Mouse (Mus musculus) frontal cortex, postnatal 10 days (tissue): ENCODE measurements around the gene Nde1.
"Not testable (repeated sequence)": the region's sequence is repeated elsewhere in the genome, so short reads cannot be mapped to it uniquely, and the experiment has no call there.

Experiments used
- DNase-seq, 2 experiments: peaks; one replicate each; pipeline ENCODE4 v3.0.0; 2022; ENCODE audit warnings: low spot score in 2 of 2, mixed read lengths in 1 of 2

Gene Nde1

DNA sequence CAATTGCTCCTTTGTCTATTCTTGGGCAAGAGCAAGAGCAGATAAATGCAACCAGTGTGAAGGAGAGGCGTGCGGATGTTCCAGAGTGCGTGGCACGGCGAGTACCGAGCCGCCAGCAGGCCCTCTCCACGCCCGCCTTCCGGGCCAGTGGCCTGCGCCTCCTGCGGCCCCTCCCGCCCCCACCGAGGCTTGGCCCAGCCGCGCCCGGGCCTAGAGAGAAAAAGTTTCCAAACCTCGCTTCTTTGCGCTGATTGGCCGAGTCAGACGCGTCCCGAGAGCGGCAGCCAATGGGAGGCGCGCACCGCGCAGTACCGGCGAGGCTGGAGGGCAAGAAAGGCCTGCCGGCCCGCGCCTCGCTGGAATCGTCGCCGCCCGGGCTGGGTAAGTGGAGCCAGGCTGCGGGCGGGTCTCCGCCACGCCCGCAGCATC, at the start of gene Nde1, which contains the start of gene Marf1:
Nde1 (plus strand) TSS at position 288 of the 429 bp plus-strand sequence.
Marf1 (minus strand) TSS at position 364 of the 429 bp plus-strand sequence.
- peak; percentile 55 to 80 for DNase-seq

DNA sequence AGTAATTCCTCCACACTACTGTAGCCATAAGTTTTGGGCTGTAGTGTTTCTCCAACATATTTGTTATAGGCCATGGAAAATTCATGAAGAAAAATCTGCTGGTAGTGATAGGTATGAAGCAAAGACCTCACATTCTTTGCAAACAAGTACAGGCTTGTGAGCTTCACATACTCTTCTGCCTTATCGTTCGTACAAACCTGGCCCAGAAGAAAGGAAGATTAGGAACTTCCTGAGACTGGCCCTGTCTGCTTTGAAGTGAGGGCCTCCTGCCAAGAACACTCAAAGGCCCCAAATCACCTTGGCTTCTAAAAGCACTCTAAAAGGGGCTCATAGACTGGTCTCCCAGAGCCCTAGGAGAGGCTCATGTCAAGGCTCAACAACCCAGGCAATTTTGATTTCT, 45.8 kb upstream of the Nde1 start:
- DNase-seq = no peak

DNA sequence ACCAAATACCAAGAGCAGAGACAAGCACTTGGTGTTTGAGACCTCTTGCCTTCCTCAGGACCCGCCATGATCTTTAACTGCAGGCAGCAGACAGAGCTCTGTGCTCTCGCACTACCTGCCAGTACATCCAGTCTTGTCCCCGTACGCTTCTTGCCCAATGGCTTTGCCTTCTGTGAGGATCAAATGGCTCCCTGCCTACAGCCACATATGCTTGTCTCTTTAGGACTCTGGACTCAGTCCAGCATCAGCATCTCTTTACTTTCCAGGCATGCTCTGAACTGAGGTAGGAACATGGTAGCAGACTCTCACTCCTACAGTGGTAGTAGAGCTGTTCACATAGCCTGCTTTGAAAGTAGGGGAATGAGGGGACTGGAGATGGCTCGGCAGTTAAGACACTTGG, 42.1 kb upstream of the Nde1 start:
- DNase-seq = no peak

DNA sequence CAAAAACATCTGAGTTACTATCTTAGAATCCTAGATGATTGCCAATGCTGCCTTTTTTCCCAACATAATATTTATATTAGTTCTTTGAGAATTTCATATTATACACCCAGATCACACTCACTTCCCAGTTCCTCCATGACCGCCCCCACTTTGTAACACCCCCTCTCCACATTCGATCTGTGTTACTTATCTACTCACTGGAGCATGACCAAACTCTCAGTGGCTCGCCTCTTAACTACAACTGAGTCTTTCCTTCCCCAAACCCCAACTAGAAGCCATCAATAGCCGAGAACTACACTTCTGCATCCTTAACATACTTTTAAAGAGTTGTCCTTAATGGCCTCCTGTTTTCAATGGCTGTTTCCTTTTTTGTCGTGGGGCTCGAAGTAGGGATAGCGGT, 41.5 kb upstream of the Nde1 start:
- no peak for DNase-seq

DNA sequence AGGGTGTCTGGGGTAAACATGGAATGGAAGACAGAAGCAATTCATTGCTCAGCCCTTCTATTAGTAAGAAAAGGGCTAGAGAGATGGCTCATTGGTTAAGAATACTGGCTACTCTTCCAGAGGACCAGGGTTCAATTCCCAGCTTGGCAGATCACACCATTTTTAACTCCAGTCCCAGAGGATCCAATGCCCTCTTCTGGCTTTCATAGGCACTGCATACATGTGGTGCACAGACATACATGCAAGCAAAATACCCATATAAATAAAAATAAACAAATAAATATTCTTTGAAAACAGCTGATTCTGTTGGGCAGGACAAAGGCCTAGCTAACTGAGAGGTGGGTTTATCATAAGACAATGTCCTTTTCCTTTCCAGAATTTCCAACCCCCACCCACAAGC, 40.5 kb upstream of the Nde1 start:
- no peak for DNase-seq

DNA sequence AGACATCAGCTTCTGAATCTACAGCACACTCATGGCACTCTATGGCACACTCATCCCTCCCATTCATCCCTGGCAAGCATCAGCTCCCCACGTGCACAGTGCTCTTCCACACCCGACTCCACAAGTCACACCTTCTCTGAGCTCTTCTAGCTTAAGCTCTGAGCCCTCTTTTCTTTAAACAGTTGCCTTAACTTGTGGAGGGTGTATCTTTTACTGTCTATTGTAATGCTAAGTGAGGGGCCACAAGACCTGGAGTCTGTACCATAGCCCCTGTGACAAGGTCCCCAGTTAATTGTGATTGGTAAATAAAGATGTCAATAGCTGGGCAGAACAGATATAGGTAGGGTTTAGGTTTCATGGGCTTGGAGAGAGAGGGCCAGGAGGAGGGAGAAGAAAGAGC, 39.2 kb upstream of the Nde1 start:
- DNase-seq = no peak

DNA sequence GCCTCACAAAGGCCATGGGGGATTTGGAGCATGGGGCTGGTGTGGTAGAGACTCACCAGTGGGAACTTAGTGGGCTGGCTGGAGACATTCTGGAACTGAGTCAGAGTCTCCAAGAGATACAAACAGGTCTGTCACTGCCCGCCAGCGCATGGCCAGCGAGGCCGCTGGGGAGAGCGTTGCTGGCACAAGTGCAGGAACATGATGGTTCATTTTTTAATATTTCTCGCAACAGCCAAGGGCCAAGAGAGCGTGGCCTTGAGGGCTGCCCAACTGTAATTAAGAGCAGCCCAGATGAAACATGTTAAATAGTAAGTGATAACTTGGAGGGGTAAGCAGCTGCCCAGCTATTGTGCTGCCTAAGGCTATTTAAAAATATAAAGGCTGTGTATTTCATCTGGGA, 38.4 kb upstream of the Nde1 start:
- no peak for DNase-seq

DNA sequence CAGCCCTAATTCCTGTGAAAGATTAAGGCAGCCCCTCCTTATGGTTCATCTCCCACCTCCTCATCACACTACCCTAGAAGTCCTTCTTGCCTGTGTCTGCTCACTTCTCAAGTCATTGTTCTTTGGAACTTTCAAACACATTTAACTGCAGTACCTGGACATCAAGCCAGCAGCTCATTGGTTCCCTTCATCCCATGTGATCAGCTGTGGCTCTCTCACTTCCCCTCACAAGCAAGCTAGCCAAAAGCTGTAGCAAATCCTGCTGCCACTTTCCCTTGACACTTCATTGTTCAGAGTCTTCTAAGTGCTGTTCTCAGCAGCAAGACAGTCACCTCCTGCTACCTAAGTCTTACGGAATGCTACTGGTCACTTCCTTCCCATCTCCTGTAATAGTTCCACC, 37.8 kb upstream of the Nde1 start:
- DNase-seq = no peak

DNA sequence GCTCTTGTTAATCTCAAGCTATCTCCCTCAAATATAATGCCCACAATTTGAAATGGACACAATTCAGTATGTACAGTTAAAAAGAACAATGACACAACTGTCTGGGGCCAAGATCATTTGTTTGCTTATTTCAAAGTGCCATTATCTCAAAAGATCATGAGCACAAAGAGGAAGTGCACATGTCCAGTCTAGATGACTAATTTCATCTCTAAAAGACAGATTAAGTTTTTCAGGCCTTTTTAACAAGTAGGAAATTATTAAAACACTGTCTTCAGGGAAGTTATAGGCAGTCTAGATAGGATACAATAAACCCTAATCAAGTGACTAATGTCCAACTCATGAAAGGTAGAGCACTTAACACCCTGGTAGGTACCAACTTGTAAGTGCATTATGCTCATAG, 34.1 kb upstream of the Nde1 start:
- DNase-seq = no peak

DNA sequence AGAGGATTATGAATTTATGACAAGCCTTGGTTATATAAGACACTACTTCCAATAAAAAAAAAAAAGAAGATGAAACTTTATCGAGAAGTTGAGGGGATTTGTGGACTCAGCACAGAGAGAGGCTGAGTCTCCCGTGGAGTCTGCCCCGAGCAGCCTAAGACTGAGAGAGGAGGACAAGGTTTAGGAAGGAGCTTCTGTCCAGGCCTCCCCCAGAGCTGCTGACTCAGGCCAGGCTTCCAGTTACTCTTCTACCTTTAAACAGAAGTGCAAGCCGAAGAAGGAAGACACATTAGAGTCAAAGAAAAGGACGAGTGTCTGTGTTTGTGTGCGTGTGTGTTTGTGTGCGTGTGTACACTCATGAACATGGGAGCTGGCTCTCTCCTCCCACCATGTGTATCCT, 32.3 kb upstream of the Nde1 start:
- DNase-seq = no peak

DNA sequence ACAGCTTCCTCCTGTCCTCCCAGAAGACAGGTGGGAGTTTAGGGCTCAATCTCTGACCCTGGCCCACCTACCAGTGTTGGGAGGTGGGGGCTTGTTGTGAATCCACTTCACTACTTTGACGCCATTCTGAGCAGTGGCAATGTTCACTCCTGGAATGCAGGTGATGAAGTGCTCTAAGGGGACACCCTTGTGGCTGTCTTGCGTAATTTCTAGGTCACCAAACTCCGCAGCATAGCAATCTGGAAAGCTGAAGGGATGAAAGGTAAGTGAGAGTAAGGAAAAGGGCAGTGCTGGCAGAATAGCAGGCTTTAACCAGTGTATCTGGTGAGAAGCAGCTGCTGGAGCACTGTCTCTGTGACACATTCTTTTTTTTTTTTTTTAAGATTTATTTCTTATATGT, 31.7 kb upstream of the Nde1 start:
- DNase-seq = no peak

DNA sequence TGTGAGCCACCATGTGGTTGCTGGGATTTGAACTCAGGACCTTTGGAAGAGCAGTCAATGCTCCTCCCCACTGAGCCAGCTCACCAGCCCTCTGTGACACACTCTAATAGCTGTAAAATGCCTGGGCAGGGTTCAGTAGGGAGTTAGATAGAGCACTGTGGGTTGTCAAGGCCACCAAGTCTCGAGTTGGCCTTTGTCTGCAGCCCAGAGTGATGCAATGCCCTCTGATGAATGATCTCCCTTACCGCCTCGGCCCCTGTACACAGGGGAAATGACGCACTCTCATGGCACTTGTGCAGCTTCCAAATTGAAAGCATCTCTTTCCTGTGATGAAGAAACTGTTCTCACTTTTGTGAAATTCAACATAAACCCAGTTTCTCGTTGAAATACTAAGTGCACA, 31.2 kb upstream of the Nde1 start:
- no peak for DNase-seq

DNA sequence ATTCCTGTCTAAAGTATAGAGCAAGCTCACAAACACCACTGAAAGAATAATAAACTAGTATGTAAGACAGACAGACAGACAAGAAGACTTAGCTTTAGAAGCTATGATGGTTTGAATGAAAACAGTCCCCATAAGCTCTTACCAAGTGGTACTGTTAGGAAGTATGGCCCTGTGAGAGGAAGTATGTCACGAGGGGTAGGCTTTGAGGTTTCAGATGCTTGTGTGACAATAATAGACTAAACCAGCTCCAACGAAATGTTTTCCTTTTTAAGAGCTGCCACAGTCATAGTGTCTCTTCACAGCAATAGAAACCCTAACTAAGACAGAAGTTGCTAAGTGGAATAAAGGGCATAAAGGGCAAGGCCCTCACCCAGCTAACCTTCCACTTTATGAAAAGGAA, 28.1 kb upstream of the Nde1 start:
- no peak for DNase-seq

DNA sequence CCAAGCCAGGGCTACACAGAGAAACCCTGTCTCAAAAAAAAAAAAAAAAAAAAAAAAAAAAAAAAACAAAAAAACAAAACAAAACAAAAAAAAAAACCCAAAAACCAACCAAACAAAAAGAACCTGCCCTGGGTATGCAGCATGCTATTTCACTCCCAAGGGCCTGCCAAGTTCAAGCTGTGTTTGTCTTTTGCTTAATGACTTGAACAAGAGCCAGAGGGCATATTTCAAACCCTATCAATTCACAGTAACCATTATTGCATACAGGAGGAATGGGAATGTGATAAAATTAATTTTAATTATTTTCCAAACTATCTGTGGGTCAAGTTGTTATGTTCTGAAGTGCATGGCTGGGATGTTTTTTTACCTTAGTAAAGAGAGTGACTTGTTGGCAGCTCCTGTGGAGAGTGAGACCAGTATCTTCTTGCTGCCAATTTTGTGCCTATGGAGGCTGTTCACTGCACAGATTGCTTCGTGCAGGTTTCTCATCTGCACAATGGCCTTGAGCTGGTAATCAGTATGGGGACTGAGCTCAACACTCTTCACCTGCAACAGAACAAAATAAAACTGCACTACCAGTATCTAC, 25.0 kb upstream of the Nde1 start:
- no peak for DNase-seq

DNA sequence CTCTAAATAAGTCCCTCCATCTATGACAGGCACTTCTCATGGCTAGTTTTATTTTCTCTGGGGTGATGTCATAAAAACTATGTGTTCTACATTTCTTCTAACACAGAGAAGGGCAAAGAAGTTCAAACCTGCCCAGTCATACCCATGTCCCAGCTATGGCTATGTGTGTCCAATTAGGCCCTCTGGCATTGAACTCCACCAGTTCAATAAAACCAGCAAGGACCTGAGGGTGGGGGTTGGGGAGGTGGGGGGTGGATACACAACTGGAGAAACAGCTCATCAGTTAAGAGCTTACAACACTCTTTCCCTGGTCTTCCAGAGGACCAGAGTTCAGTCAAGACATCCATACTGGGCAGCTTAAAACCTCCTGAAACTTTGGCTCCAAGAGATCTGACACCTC, 24.0 kb upstream of the Nde1 start:
- DNase-seq = no peak

DNA sequence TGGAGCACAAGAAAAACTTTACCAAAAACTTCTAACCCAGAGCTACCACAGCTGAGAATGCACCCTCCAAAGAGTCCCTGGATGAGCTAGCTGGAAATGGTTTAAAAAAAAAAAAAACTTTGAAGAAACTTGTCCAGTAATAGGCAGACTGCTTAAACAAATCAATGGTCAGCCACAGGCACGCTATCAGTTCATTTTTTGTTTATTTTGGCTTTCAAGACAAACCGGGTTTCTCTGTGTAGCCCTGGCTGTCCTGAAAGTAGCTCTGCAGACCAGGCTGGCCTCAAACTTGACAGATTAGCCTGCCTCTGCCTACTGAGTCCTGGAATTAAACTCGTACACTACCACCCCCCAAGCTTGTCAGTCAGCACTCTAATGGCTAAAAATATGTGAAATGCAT, 19.8 kb upstream of the Nde1 start:
- DNase-seq = no peak

DNA sequence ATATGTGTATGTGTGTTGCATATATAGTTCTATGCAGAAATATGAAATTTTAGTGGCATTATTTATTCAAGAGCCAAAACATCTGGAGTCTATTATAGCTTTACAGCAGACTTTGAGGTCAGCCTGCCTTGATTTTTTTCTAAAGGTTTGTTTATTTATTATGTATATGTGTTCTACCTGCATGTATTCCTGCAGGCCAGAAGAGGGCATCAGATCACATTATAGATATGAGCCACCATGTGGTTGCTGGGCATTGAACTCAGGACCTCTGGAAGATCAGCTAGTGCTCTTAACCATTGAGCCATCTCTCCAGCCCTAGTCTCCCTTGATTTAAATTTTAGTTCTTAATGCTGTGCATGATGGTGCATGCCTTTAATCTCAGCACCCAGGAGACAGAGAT, 15.4 kb upstream of the Nde1 start:
- no peak for DNase-seq

DNA sequence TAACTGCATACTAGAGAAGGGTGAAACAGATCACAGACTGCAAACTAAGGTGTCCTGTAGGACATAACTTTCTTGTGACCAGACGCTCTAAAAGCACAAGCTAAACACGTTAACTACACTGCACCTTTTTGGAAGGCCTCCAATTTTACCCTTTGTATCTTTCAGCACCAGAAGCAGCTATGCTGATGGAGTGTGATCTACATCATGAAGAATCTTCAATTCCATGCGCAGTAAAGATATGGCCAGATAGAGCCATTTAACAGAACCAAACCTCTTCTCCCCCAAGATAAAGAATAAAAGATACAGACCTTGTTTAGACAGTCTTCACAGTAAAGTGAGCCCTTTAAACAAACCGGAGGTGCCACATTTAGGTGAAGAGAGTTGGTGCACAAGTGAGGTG, 11.4 kb upstream of the Nde1 start:
- no peak for DNase-seq

DNA sequence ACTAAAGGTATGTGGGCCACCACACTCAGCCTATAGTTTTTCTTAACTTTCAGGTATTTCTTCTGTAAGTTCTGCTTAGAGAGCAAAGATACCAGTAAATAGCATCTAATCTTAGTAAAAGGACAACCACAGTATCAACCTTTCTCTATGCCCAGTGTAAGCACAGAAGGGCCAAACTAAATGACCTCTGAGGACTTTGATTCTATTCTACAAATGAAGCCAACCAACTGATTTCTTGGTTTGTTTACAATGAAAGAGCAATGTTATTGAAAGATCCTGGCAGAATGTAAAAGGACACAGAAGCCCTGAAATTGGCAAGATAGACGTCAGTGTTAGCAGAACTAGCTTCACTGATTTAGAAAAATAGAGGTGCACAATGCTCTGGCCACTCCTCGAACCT, 7.4 kb upstream of the Nde1 start:
- not testable (repeated sequence) for DNase-seq

DNA sequence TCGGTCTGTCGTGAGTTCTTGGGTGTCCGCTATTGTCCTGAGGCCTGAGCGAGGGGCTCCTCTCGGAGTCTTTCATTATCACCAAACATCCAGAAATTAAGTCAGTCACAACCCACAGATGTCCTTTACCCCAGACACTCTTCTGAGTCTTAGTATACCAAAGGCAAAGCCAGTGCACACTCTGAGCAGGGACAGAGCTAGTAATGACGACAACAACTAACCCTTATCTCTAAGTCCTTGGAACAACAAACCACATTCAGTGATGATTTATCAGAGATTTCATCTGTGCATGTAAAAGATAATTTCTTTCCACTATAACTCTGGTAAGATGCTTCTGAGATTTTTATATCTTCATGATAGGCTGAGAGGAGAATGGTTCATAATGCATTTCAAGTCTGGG, 6.8 kb upstream of the Nde1 start:
- DNase-seq = no peak

DNA sequence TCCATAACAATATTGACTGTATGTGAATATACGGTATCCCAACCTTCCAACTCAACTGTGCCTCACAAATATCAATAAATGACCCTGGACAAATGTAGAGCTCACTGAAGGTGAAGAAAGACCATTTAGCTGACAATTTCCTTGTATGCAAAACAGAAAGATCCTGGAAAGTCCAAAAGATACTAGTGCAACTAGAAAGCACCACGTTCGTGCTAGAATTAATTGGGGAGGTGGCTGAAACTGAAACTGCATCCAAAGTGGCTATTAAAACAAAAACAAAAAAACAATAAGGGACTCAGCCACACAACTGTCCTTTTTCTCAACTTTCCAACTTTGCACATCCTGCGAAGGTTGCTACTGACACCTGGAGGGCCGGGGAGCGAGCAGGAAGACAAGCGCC, 4.5 kb upstream of the Nde1 start:
- DNase-seq = no peak

DNA sequence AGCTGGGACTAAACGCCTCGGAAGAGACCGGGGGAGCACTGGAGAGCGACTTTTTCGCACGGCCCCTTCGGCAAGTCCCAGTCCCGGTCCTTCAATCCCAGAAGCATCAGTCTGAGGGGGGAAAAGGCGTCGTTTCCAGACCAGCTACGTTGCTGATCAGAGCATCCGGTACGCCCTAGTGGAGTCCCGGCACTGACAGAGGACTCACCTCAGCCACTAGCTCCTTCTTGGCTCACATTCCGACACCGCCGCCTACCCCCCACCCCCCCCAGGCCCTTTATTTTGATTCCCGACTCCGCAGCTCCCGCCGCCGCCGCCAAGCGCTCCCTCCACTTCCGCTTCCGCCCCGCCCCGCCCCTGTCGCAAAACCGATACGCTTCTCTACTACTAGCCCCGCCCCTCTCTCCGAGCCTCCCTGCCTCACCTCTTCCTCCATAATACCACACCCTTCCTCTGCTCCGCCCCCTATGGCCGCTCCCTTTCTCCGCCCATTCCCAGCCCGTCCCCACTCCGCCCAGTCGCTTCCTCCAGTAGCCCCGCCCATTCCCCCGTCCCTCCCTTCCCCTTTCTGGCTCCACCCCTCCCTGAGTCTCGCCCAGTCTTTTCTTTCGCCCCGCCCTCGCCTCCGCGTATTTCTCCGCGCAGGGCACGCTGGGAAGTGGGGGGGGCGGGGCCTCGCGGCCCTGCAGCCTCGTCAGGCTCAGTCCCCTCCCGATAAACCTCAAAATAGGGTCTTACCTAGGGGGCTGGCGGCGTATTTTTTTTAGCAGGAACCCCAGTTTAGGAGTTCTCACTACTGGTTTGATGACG, 3.9 kb upstream of the Nde1 start:
- DNase-seq = peak; percentile 99

DNA sequence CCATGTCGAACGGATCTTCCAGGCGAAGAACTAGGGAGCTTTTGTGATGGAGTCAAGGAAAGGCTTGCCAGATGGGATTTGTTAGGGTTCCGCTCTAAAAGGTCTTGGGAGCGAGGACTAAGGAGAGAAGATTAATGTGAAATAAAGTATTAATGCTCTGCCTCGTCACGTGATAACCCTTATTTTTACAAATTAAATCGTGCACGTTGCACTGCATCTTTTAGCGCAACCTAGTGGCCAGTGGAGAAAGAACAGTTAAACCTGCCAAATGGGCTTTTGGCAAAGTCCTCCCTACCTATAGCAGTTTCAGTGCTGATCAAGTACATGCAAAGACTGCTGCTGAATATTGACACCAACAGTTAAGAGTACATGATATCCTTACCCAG, 3.3 kb upstream of the Nde1 start:
- DNase-seq = peak; percentile 60 to 72

DNA sequence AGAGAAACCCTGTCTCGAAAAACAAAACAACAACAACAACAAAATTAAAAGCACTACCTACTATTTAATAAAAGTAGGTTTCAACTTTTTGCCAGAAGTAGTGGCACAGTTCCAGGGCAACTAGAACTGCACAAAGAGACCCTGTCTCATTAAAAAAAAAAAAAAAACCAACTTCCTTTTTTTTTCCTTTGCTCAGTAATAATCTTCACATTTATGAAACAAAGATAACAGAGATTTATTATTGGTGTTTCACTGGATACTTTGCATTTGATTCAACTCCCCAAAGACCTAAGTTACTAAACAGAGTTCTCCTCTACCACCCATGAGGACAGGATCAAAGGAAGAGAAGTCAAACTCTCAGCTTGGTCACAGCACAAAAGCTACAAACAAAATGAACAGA, 2.1 kb upstream of the Nde1 start:
- DNase-seq = no peak
